Mouse (Mus musculus): ENCODE measurements around the gene Hist1h2bb.

DNA sequence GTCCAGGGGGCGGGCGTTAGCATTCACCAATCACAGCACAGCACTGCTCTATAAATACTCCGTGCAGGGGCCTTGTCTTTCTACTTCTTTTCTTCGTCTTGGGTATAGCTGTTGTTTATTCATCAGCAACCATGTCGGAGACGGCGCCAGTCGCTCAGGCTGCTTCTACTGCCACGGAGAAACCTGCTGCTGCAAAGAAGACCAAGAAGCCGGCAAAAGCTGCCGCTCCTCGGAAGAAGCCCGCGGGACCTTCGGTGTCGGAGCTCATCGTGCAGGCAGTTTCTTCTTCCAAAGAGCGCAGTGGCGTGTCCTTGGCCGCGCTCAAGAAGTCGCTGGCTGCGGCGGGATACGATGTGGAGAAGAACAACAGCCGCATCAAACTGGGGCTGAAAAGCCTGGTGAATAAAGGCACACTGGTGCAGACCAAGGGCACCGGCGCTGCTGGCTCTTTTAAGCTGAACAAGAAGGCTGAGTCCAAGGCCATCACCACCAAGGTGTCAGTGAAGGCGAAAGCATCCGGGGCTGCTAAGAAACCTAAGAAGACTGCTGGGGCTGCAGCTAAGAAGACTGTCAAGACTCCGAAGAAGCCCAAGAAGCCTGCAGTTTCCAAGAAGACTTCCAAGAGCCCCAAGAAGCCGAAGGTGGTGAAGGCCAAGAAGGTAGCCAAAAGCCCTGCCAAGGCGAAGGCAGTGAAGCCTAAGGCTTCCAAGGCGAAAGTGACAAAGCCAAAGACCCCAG lies 17.2 kb downstream of the Hist1h2bb start, which contains the start of gene Hist1h1a:
- TF ChIP-seq GATA1 (IDR thresholded peaks at IDR 0.05; ENCODE audit: borderline replicate concordance, low read length) = no peak
- TF ChIP-seq CTCF (IDR thresholded peaks at IDR 0.05; ENCODE audit: low read depth, low read length) = no peak
- TF ChIP-seq TAL1 (conservative IDR thresholded peaks at IDR 0.05; ENCODE audit: low read depth, low read length) = no peak

Data from G1E (cell line).